Mouse (Mus musculus) intestine, embryonic 14.5 days (tissue): ENCODE measurements around the gene Hsd3b5. TPM values are rescaled to one million over a fixed set of nuclear protein-coding genes. Genes with fewer than 3 reads are reported as not detected.
"Not testable (repeated sequence)": the region's sequence is repeated elsewhere in the genome, so short reads cannot be mapped to it uniquely, and the experiment has no call there.

Experiments used
- ATAC-seq: fragments of 200-750 bp; cut with Nextera tagmentation; replicated peaks from 2 replicates; pipeline ENCODE4 v1.8.0; 2017; ENCODE audit warnings: low read depth, moderate number of reproducible peaks, moderate TSS enrichment, moderate library complexity; ENCODE audit not compliant: low FRiP score, low TSS enrichment
- DNase-seq: peaks from one replicate; pipeline ENCODE4 v3.0.0-alpha.2; 2018; ENCODE audit warnings: low spot score
- H3K27ac ChIP-seq: fragments of 300-500 bp; sonication (generic); 2 replicates; pipeline ENCODE4 v1.5.1; 2014; ENCODE audit warnings: low read depth, mild to moderate bottlenecking, control low read depth
- H3K27me3 ChIP-seq: fragments of 300-500 bp; sonication (generic); replicated peaks from 2 replicates; pipeline ENCODE4 v1.6.1; 2014; ENCODE audit warnings: low read length, control low read depth; ENCODE audit not compliant: control insufficient read depth, insufficient read depth
- H3K36me3 ChIP-seq: fragments of 300-500 bp; sonication (generic); 2 replicates; pipeline ENCODE4 v1.6.1; 2014; ENCODE audit warnings: low read length, control low read depth; ENCODE audit not compliant: control insufficient read depth, insufficient read depth
- H3K4me1 ChIP-seq: fragments of 300-500 bp; sonication (generic); replicated peaks from 2 replicates; pipeline ENCODE4 v1.6.1; 2014; ENCODE audit warnings: low read length, control low read depth, mixed read lengths; ENCODE audit not compliant: control insufficient read depth, insufficient read depth
- H3K4me2 ChIP-seq: fragments of 300-500 bp; sonication (generic); 2 replicates; pipeline ENCODE4 v1.6.1; 2014; ENCODE audit warnings: low read length
- H3K4me3 ChIP-seq: fragments of 300-500 bp; sonication (generic); 2 replicates; pipeline ENCODE4 v1.5.1; 2014; ENCODE audit warnings: low read depth, low read length, control low read depth, mixed read lengths
- H3K9ac ChIP-seq: fragments of 300-500 bp; sonication (generic); 2 replicates; pipeline ENCODE4 v1.6.1; 2014; ENCODE audit warnings: mild to moderate bottlenecking, low read length
- H3K9me3 ChIP-seq: fragments of 300-500 bp; sonication (generic); 2 replicates; pipeline ENCODE4 v1.6.1; 2016; ENCODE audit warnings: low read length, control low read depth; ENCODE audit not compliant: control insufficient read depth
- WGBS: fragments of 180-500 bp; shearing (Covaris S2); extraction: QIAGEN DNeasy Blood & Tissue Kit; methylation state at CpG from one replicate; pipeline ENCODE4 v1.1.7; 2014; 5-methylcytosine and 5-hydroxymethylcytosine counted together
- polyA plus RNA-seq: library from polyadenylated mRNA; unstranded; fragments of >200 nt; fragmentation: Nextera tagmentation; extraction: Ambion mirVana; gene quantifications from 2 replicates; pipeline ENCODE4 v1.2.1, GENCODE M21; 2014

Hsd3b5 gene
- not detected in 2 replicates for polyA plus RNA-seq

DNA sequence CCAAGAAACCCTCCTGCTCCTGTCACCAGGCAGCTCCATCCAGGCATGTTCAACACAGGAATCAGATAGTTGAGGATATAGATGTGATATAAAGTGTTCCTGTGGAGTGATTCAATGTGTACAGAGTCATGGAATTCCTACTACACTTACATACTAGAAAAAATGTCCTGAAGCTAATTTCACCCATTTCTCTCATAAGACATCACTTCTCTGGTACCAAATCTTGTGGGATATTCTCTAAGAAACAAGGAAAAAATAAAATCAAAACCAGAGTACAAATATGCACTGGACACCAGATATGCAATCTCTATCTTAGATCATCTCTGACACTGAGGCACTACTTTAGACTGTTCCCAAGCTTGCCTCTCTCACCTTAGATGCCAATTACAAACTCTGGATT lies at the start of gene Hsd3b5:
Gene Hsd3b5 (minus strand): TSS at position 101 of the 400 bp plus-strand sequence.
- H3K27ac ChIP-seq, result no peak within 1 kb of the TSS
- no peak within 1 kb of the TSS for H3K4me3 ChIP-seq
- no peaks in the 10 kb centered on the region for H3K4me1 ChIP-seq
- H3K36me3 ChIP-seq, result no peaks in the 10 kb centered on the region
- H3K4me2 ChIP-seq, result no peak within 1 kb of the TSS
- ATAC-seq (no peak), DNase-seq (no peak)
- H3K9me3 ChIP-seq, result no peaks in the 10 kb centered on the region
- no peaks in the 10 kb centered on the region for H3K27me3 ChIP-seq
- H3K9ac ChIP-seq, result no peak within 1 kb of the TSS

DNA sequence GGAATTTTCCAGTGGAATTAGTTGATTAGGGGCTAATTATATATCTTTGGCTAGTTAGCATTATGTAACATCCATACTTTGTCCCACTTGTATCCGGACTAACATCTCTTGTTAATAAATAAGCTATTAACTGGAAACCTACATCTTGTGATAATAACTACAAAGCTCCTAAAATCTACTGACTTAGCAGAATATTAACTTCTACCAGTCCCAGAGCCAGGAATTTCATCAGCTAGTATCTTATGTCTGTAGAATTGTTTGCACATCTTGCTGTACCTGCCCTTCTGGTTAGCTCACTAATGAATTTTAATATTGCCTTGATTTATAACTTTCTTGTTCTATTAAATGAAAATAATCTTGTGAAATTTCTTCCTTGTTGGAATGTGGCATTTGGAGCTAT lies 5.1 kb upstream of the Hsd3b5 start:
- no peaks in the 10 kb centered on the region for H3K4me1 ChIP-seq
- no peak overlapping the region for H3K4me3 ChIP-seq
- no peak overlapping the region for H3K27ac ChIP-seq
- H3K4me2 ChIP-seq, result no peak overlapping the region
- 76% methylated on average over 1 of the region's 1 CpGs for WGBS
- no peaks in the 10 kb centered on the region for H3K27me3 ChIP-seq
- no peak for ATAC-seq
- H3K9me3 ChIP-seq, result no peaks in the 10 kb centered on the region
- no peak overlapping the region for H3K9ac ChIP-seq
- no peaks in the 10 kb centered on the region for H3K36me3 ChIP-seq
- DNase-seq, result no peak

DNA sequence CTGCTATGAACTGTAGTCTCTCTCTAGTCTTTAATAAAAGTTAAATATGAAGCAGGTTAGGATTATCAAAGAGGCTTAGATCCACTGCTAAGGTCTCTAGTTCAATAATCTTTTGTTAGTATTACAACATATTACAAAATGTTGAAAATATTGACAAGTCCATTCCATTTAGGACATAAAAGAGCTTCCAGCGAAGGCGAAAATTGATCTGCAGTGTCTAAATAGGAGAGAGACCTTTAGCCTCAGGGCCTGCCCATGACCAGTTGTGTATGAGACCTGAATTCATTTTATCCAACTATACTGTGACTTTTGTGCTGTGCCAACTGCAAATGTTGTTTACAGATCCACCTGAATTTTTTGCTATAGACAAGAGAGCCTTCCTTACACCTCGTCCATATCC lies 419 bp downstream of the Hsd3b5 start:
- Histone ChIP-seq H3K27ac (no peak overlapping the region), H3K4me3 (no peak overlapping the region)
- ATAC-seq, result no peak

DNA sequence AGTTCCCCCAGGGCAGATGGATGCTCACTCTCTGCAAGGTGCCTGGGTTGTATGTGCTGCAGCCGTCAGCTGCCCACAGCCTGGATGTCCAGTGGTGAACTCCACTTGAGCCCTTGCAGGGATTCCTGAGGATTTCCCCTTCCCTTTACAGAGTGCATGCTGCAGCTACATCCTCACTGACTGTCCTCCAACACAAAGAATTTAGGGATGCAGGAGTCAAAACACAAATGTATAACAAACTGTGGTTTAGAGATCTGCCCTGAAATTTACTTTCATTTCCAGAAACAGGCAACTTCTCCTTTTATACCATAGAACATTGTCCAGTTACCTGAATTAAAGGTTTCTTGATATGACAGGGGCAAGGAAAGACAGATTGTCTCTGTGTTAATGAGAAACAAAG lies 13.3 kb downstream of the Hsd3b5 start:
- not testable (repeated sequence) for ATAC-seq, H3K36me3 ChIP-seq, H3K9ac ChIP-seq, H3K4me1 ChIP-seq, H3K4me2 ChIP-seq, H3K4me3 ChIP-seq, H3K9me3 ChIP-seq, H3K27ac ChIP-seq, DNase-seq, H3K27me3 ChIP-seq
- WGBS, result 80% methylated on average over 1 of the region's 1 CpGs

More for the DNA sequence above, 419 bp downstream of the Hsd3b5 start:
- Histone ChIP-seq H3K36me3 (no peaks in the 10 kb centered on the region), H3K27me3 (no peaks in the 10 kb centered on the region), H3K9ac (no peak overlapping the region), H3K4me1 (no peaks in the 10 kb centered on the region), H3K9me3 (no peaks in the 10 kb centered on the region), H3K4me2 (no peak overlapping the region)
- DNase-seq, result no peak
- 84% methylated on average over 3 of the region's 3 CpGs for WGBS

DNA sequence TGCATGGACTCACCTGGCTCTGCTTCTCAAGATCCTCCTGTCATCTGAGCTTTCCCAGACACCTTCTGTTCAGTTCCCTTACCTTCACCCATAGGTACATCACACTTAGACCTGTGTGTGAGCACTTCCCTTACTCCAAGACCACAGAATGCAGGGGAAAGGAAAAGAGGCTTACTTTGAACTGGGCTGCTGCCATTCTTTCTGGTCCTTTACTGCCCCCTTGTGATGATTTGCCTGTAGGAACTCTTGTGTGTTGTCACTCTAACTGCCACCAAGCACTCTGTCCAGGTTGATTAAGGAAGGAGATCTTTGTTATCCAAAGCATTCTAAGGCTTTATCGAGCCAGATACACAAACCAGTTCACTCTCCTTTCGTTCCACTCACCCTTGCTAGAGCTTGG lies 13.8 kb downstream of the Hsd3b5 start:
- H3K27ac ChIP-seq, ATAC-seq, H3K9ac ChIP-seq, H3K9me3 ChIP-seq, DNase-seq, H3K4me3 ChIP-seq, H3K4me2 ChIP-seq, H3K36me3 ChIP-seq, H3K4me1 ChIP-seq, H3K27me3 ChIP-seq: not testable (repeated sequence)
- 35% methylated on average over 2 of the region's 2 CpGs for WGBS

DNA sequence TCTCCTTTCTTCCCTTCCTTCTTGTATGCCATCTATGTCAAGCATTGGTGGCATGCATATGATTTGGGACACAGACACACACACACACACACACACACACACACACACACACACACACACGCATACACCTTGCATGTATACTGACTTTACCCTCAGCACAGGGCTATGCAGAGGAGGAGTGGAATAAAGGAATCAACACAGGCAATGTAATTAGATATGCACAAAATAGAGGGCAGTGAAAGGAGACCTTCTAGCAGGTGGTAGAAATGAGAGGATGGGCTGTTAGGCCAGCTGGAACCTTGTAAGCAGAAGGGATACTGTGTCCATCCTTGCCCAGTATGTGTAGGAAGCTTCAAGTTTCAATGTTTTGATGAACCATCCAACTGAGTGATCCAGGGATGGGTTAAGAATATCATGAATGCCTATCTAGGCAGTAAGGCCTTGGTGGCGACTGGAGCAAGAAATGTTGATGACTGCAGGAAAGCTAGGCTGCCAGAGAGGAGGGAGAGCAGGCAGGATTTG lies 15.6 kb downstream of the Hsd3b5 start:
- H3K4me2 ChIP-seq, ATAC-seq, DNase-seq, H3K4me1 ChIP-seq, H3K4me3 ChIP-seq, H3K27ac ChIP-seq, H3K36me3 ChIP-seq, H3K9me3 ChIP-seq, H3K9ac ChIP-seq, H3K27me3 ChIP-seq: not testable (repeated sequence)
- WGBS, result 61% methylated on average over 2 of the region's 2 CpGs

DNA sequence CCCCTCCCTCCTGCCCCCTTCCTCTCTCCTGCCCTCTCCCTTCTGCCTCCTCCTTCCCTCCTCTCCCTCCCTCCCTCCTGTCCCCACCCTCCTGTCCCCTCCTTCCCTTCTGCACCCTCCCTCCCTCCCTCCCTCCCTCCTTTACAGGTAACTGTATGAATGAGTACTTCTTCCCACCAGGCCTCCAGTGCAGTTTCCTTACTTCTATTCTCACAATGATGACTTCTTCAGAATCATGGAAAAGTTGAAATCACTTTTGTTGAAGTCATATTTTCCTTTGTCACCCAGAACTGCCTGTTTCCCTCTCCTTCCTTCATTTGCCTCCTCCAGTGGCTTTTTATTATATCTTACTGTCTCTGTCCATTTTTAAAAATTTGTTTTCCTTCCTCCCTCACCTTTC lies 16.1 kb downstream of the Hsd3b5 start:
- H3K9ac ChIP-seq, result no peak overlapping the region
- no peaks in the 10 kb centered on the region for H3K4me1 ChIP-seq
- H3K4me3 ChIP-seq, result no peak overlapping the region
- H3K9me3 ChIP-seq, result no peaks in the 10 kb centered on the region
- no peaks in the 10 kb centered on the region for H3K27me3 ChIP-seq
- no peak overlapping the region for H3K27ac ChIP-seq
- no peaks in the 10 kb centered on the region for H3K36me3 ChIP-seq
- H3K4me2 ChIP-seq, result no peak overlapping the region
- DNase-seq (no peak), ATAC-seq (no peak)

DNA sequence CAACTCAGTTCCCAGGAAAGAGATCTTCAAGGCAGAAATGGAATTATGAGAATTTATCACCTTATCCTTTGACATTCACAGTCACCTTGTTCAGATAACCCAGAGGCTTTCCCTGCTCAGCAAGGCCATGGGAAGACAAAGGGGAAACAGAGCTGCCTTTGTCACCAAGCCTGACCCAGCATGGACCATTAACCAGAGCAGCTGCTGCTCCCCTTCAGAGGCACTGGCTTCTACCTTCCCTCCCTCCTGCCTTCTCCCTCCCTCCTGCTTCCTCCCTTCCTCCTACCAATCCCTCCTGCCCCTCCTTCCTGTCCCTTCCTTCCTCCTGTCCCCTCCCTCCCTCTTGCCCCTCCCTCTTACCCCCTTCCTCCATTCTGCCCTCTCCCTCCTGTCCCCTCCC lies 16.5 kb downstream of the Hsd3b5 start:
- not testable (repeated sequence) for H3K9ac ChIP-seq, DNase-seq, H3K9me3 ChIP-seq, H3K27ac ChIP-seq, H3K4me2 ChIP-seq, H3K36me3 ChIP-seq, H3K27me3 ChIP-seq, H3K4me1 ChIP-seq, ATAC-seq, H3K4me3 ChIP-seq

DNA sequence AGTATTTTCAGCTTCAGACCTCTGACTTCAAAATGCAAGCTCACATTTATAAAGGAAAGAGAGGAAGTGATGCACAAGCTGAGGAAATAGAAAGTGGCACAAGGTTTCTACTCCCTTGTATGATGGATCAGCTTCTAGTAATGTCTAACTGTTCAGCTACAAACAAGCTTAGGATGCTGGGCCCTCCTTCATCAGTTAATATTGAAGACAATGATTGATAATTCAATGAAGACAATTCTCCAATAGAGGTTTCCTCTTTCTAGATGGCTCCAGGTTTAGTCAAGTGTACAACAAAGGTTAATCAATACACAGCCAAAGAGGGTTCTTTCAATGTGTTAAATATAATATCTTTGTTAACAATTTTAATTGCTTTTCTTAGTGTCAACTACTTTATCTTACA lies 41.3 kb downstream of the Hsd3b5 start, which contains the start of gene Gm10681:
Gene Gm10681 (minus strand): TSS at position 101 of the 400 bp plus-strand sequence.
- no peak within 1 kb of the TSS for H3K9ac ChIP-seq
- no peaks in the 10 kb centered on the region for H3K36me3 ChIP-seq
- no peak within 1 kb of the TSS for H3K27ac ChIP-seq
- no peak for ATAC-seq
- H3K9me3 ChIP-seq, result no peaks in the 10 kb centered on the region
- DNase-seq, result no peak
- H3K4me2 ChIP-seq, result no peak within 1 kb of the TSS
- no peak within 1 kb of the TSS for H3K4me3 ChIP-seq
- H3K4me1 ChIP-seq, result no peaks in the 10 kb centered on the region
- H3K27me3 ChIP-seq, result no peaks in the 10 kb centered on the region
